Mouse (Mus musculus) layer of hippocampus, adult 18-20 months (tissue): ENCODE measurements around the gene Spns1. TPM values are rescaled to one million over a fixed set of nuclear protein-coding genes. Genes with fewer than 3 reads are reported as not detected.

Source experiments
- DNase-seq, 2 experiments: peaks; one replicate each; pipeline ENCODE4 v3.0.0; 2022; ENCODE audit warnings: low spot score in 2 of 2
- total RNA-seq, 2 experiments: library from RNA; stranded (reverse); gene quantifications; 2 replicates each; pipeline ENCODE4 v1.2.3; 2021

Gene Spns1
- total RNA-seq, 2 experiments from 2014 or later: 81.4 to 86.6 TPM

DNA sequence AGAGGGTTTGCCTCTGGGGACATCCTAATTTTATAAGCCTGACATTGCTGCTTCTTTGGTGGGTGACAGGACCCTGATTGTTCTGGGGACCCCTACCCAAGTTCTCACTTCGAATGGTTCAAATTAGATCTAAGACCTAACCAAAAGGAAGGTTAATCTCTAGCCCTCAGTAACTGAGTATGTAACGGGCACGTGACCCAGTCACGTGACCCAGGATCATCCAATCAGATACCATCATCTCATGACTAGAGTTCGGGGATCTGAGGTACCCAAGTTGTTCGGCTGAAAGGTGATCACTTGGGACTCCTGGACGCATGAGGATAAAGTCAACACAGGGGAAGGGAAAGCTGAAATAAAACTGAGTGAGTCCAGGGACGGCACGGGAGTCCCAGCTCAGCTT is 4.2 kb downstream of the Spns1 start:
- no peak for DNase-seq

DNA sequence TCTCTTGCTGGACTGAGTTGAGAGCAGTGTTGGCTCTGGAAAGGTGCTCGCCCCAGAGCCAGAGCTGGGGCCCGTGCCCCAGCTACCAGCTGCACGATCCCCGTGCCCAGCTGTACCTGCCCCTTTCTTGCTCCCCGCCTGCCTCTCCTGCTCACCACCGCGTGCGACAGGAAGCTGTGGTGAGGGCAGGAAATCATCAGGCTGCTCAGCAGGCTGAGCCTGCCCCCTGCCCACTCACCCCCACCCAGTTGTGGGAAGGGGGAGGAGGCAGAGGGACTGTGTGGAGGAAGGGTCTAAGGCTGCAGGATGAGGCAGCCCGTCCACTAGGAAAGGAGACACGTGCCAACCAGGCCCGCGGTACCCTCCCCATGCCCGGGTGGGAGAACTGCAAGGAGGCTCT is 7.9 kb downstream of the Spns1 start, which contains the start of gene Lat:
TSS of gene Lat (minus strand) at position 178 of the 400 bp plus-strand sequence.
- no peak for DNase-seq

DNA sequence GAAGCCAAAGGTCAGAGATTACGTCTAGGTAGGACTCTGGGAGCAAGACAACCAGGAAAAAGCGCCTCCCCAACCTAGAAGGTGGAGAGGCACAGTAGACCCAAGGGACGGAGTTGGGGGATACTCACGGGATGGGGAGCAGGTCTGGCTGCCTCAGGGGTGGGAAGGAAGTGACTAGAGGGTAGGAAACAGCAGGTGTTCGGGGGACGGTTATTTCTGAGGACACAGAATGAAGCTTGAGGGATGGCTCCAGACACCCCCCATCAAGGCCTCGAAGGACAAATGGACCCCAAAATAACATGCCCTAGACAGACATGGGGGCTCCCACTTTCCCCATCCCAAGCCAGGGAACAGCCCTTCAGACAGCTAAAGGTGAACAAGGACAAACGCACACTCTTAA is 8.9 kb downstream of the Spns1 start:
- no peak for DNase-seq

DNA sequence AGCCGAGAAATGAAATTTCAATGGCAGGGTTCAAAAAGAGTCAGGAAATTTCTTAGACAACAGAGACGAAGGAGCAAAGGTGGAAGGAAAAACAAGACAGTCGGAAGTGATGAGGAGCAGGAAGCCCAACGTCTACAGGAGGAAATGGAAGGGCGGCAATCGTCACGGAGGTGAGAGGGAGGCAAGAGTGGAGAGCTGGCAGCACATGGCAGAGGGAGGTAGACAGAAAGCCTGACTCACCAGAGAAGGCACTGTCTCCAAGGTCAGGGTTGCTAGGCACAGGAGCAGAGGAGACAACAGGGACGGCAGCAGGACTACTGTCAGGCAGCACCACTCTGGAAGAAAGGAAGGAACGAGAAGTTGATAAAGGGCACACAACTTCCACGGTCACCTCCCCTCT is 9.6 kb downstream of the Spns1 start:
- no peak for DNase-seq

DNA sequence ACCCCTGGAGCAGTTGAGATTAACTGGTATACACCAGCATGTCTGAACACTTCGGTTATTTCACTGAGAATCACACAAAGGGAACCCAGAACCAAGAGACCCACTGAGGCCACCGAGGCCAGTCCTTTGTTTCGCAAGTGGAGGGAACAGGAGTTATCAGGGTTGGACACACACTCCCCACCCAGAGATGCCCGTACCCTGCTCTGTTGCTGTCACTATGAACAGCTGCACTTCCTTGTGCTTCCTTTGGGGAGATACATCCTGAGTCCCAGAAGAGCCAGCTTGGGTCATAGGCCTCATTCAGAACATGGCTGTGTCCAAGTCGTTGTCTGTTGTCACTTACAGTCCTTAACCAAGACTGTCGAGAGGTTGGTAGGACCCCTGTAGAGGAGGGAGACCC is 14.2 kb downstream of the Spns1 start:
- DNase-seq: no peak

DNA sequence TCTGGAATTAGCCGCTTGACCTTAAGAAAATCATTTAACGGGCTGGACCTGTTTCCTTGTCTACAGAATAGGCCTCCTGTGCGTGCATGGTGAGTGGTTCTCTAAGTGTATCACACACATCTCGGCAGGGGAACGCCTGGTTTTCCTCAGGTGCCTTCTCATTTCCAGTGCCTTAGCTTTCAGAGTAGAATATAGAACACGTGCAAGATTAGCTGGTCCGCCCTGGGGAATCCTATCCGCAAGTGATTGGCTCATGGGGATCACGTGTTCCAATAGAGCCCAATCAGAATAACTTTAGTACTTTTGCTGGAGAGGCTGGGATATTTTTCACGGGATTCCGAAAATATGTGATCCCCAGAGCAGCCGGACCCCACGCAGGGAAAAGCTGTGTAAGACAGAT is 18.2 kb downstream of the Spns1 start:
- DNase-seq: no peak

DNA sequence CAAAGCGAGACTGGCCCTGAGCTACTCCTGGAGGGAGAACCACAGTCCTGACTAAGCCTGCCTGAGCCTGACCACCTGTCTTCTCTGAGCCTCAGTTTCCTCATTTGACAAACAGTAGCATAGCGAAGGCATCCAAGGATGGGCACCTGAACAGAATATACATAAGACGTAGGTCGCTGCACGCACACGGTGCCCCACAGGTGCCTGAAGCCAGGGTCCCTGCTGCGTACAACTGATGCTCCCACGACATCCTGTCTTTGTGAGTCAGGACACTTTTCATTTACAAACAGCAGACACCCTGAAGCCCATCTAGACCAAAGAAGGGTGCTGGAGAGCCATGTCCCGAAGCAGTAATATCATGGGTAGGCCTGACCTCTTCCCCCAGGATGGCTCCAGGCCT is 18.8 kb downstream of the Spns1 start:
- DNase-seq: no peak

DNA sequence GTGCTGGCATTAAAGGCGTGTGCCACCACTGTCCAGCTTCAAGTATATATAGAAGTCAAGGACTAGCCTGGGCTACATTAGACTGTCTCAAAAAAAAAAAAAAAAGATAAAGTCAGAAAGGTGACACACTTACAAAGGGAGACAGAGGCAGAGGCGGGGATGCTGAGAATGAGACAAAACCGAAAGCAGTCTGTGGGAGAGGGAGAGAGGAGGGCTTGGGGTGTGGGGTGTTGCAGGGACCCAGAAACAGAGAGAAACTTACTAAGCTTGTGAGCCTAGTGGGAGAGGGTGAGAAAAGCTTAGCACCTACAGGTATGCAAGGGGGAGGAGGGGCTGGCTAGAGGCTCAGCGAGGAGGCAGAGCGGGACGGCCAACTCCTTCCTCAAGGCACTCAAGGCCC is 19.4 kb downstream of the Spns1 start:
- DNase-seq: no peak

DNA sequence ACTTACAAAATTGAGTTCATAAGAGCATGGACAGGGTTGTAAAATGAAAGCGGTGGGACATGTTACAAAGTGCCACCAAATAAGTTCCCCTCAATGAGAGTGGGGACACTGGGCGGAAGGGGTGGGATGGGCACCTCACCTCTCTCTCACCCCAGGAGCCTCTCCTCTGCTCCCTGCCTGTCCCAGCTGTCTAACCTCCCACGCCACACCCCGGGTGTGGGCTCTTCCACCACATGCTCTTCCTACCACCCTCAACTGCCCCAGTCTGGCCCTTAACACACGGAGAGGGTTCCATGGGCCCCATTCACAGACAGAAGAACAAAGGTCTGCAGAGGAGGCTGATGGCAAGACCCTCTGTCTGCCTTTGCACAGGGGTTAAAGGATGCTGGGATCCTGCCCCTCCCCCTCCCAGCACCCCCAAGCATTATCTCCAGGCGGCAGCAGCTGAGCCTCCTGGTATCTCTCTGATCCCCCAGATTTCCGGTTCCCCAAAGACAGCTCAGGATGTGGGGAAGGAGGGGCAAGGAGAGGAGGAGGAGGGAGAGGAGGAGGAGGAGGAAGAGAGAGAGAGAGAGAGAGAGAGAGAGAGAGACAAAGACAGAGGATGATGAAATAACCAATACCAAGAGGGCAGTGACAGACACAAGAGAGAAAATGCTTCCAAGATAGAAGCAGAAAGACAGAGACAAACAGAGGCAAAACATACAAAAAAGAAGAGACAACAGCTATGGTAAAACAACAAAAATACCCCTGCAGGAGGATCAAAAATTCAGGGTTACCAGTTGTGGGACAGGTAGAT is 20.3 kb downstream of the Spns1 start:
- no peak for DNase-seq

DNA sequence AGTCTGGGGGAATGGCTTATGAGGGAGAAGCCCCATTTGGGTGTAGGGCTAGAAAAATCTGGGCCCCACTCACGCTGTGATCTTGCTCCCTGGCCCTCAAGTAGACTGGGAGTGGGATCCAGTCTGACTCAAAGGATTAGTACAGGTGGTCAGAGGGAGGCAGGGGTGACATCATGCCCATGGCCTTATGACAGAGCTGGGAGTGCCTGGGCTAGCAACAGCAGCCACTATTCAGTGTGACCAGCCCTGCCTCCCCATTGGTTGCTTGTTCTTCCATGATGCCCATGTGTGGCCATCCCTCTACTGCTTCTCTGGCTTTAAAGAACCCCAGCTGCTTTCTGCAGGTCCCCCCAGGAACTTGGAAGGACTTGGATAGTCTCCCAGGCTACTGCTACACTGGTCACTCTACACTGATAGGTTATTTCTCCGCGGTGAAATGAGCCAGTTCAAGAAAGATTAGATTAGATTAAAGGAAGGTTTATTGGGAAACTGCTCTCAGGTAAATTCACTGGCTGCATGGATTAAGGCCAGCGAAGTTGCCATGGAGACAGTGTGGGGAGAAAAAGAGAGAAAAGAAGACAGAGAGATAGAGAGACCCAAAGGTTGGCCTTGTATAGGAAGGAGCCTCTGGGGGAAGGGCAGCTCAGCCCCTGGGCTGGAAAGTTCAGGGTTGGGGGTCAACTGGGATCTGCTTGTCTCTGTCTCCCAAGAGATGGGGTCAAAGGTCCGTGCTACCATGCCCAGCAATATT is 21.2 kb downstream of the Spns1 start:
- DNase-seq: peak; percentile 37 to 44

DNA sequence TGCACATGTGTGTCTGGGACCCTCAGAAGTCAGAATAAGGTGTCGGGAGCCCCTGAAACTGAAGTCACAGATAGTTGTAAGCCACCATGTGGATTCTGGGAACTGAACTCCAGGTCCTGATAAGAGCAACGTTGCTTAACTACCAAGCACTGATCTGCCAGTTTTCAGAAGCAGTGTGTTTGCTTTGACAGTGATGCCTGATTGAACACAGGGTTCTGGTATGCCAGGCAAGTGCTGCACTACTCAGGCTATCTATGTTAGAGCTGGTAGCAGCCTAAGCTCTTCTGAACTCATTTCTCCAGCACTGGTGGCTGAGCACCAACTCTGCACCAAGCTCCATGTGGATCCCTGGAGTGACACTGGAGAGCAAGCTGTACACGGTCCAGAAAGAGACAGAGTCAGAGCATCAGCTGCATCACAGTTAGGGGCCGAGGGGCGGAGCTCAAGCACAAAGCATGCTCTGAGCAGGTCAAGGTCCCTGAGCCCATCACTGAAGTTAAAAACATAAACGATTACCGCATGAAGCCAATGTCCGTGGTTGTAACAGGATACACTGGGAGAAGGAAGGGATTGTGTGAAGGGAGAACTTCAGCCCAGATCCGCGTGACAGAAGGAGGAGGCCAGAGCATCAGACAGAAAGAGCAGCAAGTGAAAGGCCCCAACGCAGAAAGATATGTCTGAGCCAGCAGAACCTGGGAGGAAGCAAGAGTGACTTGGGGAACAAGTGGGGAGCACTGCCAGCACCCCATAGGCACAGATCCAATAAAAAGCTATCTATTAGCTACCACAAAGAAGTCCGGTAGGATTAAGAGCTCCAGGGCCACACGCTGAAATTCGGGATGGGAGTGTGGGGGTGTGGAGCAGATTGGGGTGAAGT is 22.3 kb downstream of the Spns1 start:
- DNase-seq: peak in 1 of 2 experiments; percentile 20

DNA sequence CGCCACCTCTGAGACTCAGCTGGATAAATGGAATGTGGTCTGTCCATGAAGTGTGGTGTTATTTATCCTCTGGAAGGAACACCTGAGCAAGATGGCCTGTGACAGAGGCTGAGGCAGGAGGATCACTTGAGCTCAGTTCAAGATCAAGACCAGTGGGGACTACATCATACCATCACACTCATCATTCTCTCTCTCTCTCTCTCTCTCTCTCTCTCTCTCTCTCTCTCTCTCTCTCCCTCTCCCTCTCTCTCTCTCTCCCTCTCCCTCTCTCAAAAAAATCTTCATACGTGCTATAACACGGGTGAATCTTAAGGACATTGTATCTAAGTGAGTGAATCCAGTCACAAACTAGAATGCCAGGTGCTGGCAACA is 23.3 kb downstream of the Spns1 start:
- DNase-seq: no peak

DNA sequence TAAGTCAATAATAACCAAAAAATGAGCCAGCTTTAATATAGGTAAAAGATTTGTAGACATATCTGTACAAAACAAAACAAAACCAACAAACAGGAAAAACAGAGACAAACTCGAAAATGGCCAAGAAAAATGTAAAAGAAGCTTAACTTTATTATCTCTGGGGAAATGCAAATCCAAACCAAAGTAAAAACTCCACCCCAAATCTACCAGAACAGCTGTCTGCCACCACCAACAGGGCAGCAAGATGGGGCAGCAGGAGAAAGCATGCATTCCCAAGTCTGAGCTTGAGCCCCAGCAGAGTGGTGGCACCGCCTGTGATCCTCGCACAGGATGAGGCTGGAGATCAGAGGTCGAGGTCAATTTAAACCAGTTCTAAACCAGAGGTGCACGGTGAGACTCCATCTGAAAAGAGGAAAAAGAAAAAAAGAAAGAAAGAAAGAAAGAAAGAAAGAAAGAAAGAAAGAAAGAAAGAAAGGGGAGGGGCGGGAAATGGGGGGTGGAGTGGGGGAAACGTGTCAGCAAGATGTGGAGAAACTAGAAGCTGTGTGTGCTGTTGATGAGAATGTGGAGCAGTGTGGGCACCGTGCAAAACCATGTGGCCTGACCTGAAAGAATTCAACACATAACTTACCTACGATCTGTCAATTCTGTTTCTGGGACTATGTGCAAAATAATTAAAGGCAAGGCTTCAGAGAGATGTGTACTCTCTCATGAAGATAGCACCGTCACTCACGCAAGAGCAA is 23.8 kb downstream of the Spns1 start:
- DNase-seq: no peak

DNA sequence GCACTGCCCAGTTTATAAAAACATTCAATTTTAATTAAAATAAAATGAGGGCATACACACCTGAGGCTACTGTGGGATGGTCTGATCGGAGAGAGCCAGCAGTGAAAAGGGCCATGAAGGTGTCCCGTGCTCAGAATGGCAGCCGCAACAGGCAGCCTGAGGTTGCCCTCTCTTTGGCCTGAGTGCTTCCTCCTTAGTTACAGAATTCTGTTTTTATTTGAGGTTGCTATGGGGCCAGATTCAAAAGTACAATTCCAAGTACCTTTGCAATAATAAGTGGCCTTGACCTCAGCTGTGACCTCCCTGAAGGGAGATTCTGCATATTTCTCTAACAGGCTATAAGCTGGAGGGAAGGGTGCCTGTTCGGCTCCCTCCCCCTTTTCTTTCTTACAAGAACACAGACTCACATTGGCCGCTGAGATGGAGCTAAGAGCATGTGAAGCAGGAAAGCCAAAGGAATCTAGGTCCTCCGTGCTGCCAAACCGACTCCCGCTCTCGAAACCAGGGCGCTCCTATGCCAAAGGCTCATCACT is 25.8 kb downstream of the Spns1 start:
- no peak for DNase-seq

DNA sequence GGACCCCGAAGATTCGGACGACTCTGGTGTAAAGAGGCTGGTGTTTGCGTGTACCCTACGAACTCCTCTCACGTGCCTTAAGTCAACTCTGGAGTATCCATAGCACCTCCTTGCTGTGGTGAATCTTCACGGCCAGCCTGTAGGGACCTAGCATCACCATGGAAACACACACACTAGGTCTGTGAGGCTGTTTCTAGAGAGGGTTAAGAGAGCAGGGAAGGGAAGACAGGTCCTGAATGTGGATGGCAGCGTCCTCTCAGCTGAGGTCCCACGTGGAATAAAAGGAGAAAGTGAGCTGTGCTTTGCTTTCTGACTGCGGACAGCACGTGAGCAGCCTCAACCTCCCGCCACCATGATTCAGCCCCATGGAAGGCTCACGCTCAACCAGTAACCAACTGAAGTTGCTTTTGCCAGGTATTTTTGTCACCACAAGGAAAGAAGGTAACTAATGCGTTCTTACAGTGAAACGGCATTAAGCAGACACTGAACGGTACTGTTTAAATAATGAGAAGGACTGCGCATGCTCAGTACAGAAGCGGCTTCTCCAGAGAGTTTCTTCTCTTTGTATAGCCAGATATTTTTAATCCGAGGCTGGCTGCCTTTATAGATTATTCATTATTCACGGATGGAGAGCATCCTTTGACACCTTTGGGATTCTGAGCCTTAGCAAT is 26.4 kb downstream of the Spns1 start:
- no peak for DNase-seq

DNA sequence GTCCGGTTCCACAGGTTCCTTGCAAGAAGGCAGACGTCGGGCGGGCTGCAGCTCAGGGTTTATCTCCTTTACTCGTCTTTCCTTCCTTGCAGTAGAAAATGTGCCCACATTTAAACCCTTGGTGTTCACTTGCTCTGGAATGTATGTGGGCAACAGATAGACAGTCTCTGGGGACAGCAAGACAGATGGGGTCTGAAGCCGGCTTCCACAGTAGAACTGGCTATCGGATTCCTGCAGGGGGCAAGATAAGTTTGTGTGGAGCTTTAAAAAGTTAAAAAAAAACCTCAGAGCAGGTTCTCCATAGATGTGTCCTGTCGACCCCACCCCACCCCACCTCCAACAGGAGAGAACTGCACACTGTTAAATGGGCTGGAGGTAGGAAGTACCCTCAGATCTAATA is 29.0 kb downstream of the Spns1 start:
- DNase-seq: no peak

DNA sequence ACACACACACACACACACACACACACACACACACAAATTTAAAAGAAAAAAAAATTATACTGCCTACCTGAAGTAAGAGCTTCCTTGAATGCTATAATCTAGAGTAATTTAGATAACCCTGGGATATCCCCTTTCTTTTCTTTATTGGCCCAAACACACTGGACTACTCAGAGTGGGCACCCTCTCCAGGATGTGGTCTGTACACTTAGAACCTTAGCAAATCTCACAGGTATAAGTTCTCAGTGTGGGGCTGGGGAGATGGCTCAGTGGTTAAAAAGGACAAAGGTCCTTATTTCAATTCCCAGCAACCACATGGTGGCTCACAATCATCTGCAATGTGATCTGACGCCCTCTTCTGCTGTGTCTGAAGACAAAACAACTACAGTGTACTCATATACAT is 30.2 kb downstream of the Spns1 start:
- no peak for DNase-seq

DNA sequence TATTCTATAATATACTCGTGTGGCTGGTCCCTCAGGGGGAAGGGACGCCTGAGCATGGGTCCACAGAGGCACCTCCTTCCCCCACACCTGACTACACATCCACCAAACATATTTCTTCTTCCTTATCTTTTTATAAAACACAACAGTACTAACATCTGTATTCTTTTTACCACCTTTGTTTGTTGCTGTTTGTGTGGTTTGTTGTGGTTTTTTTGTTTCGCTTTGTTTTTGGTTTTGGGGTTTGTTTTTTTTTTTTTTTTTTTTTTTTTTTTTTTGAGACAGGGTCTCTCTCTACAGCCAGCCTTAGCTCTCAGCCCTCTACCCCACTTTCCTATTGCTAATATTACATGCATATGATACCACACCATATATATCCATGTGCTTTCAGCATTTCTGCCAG is 31.3 kb downstream of the Spns1 start:
- no peak for DNase-seq

DNA sequence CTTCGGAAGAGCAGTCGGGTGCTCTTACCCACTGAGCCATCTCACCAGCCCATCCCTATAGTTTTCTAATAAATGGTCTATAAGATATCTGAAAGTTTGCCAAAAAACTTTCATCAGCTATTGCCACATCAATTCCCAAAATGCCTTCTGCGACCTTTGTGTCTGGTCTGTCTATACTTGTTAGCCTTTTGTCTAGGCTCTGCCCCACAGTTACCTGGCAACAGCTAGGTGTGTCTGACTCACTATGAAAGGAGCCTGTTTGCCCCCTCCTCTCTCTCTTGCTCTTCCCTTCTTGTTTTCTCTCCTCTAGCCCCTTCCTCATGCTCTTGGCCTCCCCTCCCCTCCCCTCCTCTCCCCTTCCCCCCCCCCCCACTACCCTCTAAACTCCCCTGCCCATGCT is 31.7 kb downstream of the Spns1 start:
- no peak for DNase-seq

DNA sequence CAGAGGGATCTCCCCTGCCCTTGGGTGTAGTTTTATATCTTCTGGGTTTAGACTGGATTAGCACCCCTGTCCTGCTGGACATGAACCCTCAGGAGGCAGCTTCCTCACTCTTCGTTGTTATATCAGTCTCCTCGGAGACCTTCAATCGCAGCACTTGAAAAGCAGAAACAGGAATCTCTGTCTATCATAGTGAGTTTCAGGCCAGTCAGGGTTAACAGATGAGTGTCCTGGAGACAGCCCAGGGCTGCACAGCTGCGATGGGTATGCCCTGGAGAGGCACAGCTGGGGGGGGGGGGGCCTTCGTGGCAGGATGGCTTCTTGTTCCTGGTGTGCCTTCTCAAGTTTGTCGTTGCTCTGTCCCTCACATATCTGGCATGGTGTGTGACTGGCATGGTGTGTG is 36.4 kb downstream of the Spns1 start:
- no peak for DNase-seq
